Mouse (Mus musculus) heart, postnatal 14 days (tissue): ENCODE data around the gene Sptssa. TPM values are rescaled to one million over a fixed set of nuclear protein-coding genes. Genes with fewer than 3 reads are reported as not detected.
"Not testable (repeated sequence)": the region's sequence is repeated elsewhere in the genome, so short reads cannot be mapped to it uniquely, and the experiment has no call there.

ENCODE experiments used
- DNase-seq, 2 experiments: peaks; one replicate each; pipeline ENCODE4 v3.0.0; 2021 to 2022
- intact Hi-C: fragments of 180-260 bp; cut with DNase I; formaldehyde crosslinking; loops from one replicate; pipeline ENCODE4 v1.15.1; 2025
- long read RNA-seq, 2 experiments: library from polyadenylated mRNA; stranded (forward); transcript quantifications; one replicate each; pipeline ENCODE4 v2.0.0; 2021
- total RNA-seq, 2 experiments: library from RNA; stranded (reverse); gene quantifications; 2 replicates each; pipeline ENCODE4 v1.2.3; 2021

The Sptssa gene
- total RNA-seq = 10 to 100 TPM; 41.1 to 41.8 TPM
- long read RNA-seq, experiment 1, transcript Sptssa-201 (2 exons, 1,346 nt) = major isoform, 120 of 122 reads
- long read RNA-seq, experiment 1, partial matches to known transcripts = 0 of 122 reads
- long read RNA-seq, experiment 1, other reads (novel, unspliced or antisense) = 0 of 122 reads
- long read RNA-seq, experiment 2, transcript Sptssa-201 (2 exons, 1,346 nt) = major isoform, 59 of 61 reads
- long read RNA-seq, experiment 2, partial matches to known transcripts = 1 of 61 reads
- long read RNA-seq, experiment 2, other reads (novel, unspliced or antisense) = 1 of 61 reads

GRCm38 (mm10) chr12:54656396-54657171 is at the start of gene Sptssa:
Sptssa (minus strand) TSS chr12:54656573.
- peak; percentile 97 to 98 for DNase-seq
- intact Hi-C loops = no loop called here

- intact Hi-C loops = no loop called here
- DNase-seq = no peak
Observed at GRCm38 (mm10) chr12:54699394-54699793, 43.0 kb upstream of the Sptssa start.

GRCm38 (mm10) chr12:54697791-54698250 is 41.4 kb upstream of the Sptssa start:
- intact Hi-C loops = no loop called here
- peak in 1 of 2 experiments; percentile 12 for DNase-seq

- intact Hi-C loops = no loop called here
- peak in 1 of 2 experiments; percentile 15 for DNase-seq
Observed at GRCm38 (mm10) chr12:54697003-54697597, 40.7 kb upstream of the Sptssa start.

GRCm38 (mm10) chr12:54696242-54697002 is 40.0 kb upstream of the Sptssa start:
- intact Hi-C loops = no loop called here
- peak; percentile 92 to 95 for DNase-seq

- intact Hi-C loops = no loop called here
- peak; percentile 95 to 96 for DNase-seq
Observed at GRCm38 (mm10) chr12:54695511-54696241, 39.3 kb upstream of the Sptssa start, which contains the start of gene Eapp. Eapp (minus strand) TSS chr12:54695897.

GRCm38 (mm10) chr12:54694847-54695510 is 38.6 kb upstream of the Sptssa start:
- DNase-seq = no peak
- intact Hi-C loops = no loop called here

- no peak for DNase-seq
- intact Hi-C loops = no loop called here
Observed at GRCm38 (mm10) chr12:54689082-54689481, 32.7 kb upstream of the Sptssa start.

GRCm38 (mm10) chr12:54683182-54683581 is 26.8 kb upstream of the Sptssa start:
- peak in 1 of 2 experiments; percentile 15 for DNase-seq
- intact Hi-C loops = no loop called here

- intact Hi-C loops = no loop called here
- DNase-seq = no peak
Observed at GRCm38 (mm10) chr12:54676709-54677108, 20.3 kb upstream of the Sptssa start.

- DNase-seq = no peak
- intact Hi-C loops = no loop called here
Observed at GRCm38 (mm10) chr12:54675396-54675795, 19.0 kb upstream of the Sptssa start.

- DNase-seq = no peak
- intact Hi-C loops = no loop called here
Observed at GRCm38 (mm10) chr12:54671262-54671661, 14.9 kb upstream of the Sptssa start.

- no peak for DNase-seq
- intact Hi-C loops = no loop called here
Observed at GRCm38 (mm10) chr12:54668141-54668540, 11.8 kb upstream of the Sptssa start.

GRCm38 (mm10) chr12:54665526-54665925 is 9.2 kb upstream of the Sptssa start:
- intact Hi-C loops = no loop called here
- DNase-seq = no peak

GRCm38 (mm10) chr12:54661470-54661869 is 5.1 kb upstream of the Sptssa start:
- DNase-seq, intact Hi-C loops: not testable (repeated sequence)

- intact Hi-C loops = no loop called here
- peak in 1 of 2 experiments; percentile 32 for DNase-seq
Observed at GRCm38 (mm10) chr12:54659901-54660300, 3.5 kb upstream of the Sptssa start.

- intact Hi-C loops = no loop called here
- no peak for DNase-seq
Observed at GRCm38 (mm10) chr12:54658425-54659092, 2.2 kb upstream of the Sptssa start.

- DNase-seq = no peak
- intact Hi-C loops = no loop called here
Observed at GRCm38 (mm10) chr12:54657951-54658350, 1.6 kb upstream of the Sptssa start.

GRCm38 (mm10) chr12:54657226-54657625 is 853 bp upstream of the Sptssa start:
- intact Hi-C loops = no loop called here
- DNase-seq = no peak
